Mouse (Mus musculus): ENCODE data around the gene Hp. TPM values are rescaled to one million over a fixed set of nuclear protein-coding genes. Genes with fewer than 3 reads are reported as not detected.

Hp gene
- polyA plus RNA-seq (2014; fragmentation: Nextera tagmentation; extraction: Ambion mirVana) = 0.88 and 0.97 TPM in 2 replicates

GRCm38 (mm10) chr8:109578900-109579301 lies at the start of gene Hp:
TSS of gene Hp (minus strand) at chr8:109579172.
- Histone ChIP-seq H3K9ac (replicated peaks; ENCODE audit: low read length) (no peak within 1 kb of the TSS), H3K27me3 (ENCODE audit: control insufficient read depth, insufficient read depth, low read length) (no peaks in the 10 kb centered on the region), H3K36me3 (replicated peaks; ENCODE audit: control insufficient read depth, insufficient read depth, low read depth, low read length) (no peaks in the 10 kb centered on the region), H3K4me2 (ENCODE audit: low read depth, low read length) (no peak within 1 kb of the TSS), H3K4me3 (ENCODE audit: low read depth, low read length) (no peak within 1 kb of the TSS), H3K4me1 (ENCODE audit: control insufficient read depth, insufficient read depth, low read length) (no peaks in the 10 kb centered on the region), H3K9me3 (replicated peaks; ENCODE audit: control insufficient read depth, low read length) (no peaks in the 10 kb centered on the region), H3K27ac (replicated peaks; ENCODE audit: low read depth, low read length) (no peak within 1 kb of the TSS)
- 58% methylated on average over 8 of the region's 8 CpGs for WGBS
- ATAC-seq (replicated peaks; ENCODE audit: insufficient number of reproducible peaks, low FRiP score, low TSS enrichment, low read depth) (no peak), DNase-seq (ENCODE audit: low spot score) (no peak)

DNA sequence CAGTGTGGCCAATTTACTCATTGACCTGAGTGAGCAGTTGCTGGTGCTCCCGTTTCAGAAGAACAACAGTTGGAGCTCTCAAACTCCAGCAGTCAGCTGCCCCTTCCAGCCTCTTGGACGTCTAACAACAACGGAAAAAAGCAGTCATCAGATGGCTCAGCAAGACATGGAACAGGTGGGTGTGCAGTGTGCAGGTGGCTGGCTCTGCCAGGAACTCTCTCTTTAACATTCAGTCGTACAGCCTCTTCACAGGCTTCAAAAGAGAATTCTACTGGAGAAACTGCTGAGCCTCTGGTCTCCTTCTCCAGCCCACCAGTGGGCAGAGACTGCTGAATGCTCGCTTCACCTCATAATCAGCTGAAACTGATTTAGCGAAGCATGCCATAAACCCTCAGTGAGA lies 49.7 kb upstream of the Hp start:
- DNase-seq (ENCODE audit: low spot score) (no peak), ATAC-seq (replicated peaks; ENCODE audit: insufficient number of reproducible peaks, low FRiP score, low TSS enrichment, low read depth) (no peak)
- no peak overlapping the region for H3K27ac ChIP-seq (replicated peaks; ENCODE audit: low read depth, low read length)
- no peaks in the 10 kb centered on the region; the same call in none of the 2 replicates for H3K9me3 ChIP-seq (replicated peaks; ENCODE audit: control insufficient read depth, low read length)
- no peak overlapping the region for H3K9ac ChIP-seq (replicated peaks; ENCODE audit: low read length)
- no peaks in the 10 kb centered on the region for H3K4me1 ChIP-seq (ENCODE audit: control insufficient read depth, insufficient read depth, low read length)
- H3K36me3 ChIP-seq (replicated peaks; ENCODE audit: control insufficient read depth, insufficient read depth, low read depth, low read length) = no peaks in the 10 kb centered on the region
- 76% methylated on average over 6 of the region's 6 CpGs for WGBS
- no peak overlapping the region for H3K4me3 ChIP-seq (ENCODE audit: low read depth, low read length)
- no peak overlapping the region for H3K4me2 ChIP-seq (ENCODE audit: low read depth, low read length)
- H3K27me3 ChIP-seq (ENCODE audit: control insufficient read depth, insufficient read depth, low read length) = no peaks in the 10 kb centered on the region

GRCm38 (mm10) chr8:109615569-109615968 lies 36.6 kb upstream of the Hp start:
- DNase-seq (ENCODE audit: low spot score) = no peak
- Histone ChIP-seq H3K27ac (replicated peaks; ENCODE audit: low read depth, low read length) (no peak overlapping the region), H3K27me3 (ENCODE audit: control insufficient read depth, insufficient read depth, low read length) (no peaks in the 10 kb centered on the region), H3K9me3 (replicated peaks; ENCODE audit: control insufficient read depth, low read length) (no peaks in the 10 kb centered on the region), H3K4me1 (ENCODE audit: control insufficient read depth, insufficient read depth, low read length) (no peaks in the 10 kb centered on the region), H3K36me3 (replicated peaks; ENCODE audit: control insufficient read depth, insufficient read depth, low read depth, low read length) (no peaks in the 10 kb centered on the region), H3K4me3 (ENCODE audit: low read depth, low read length) (no peak overlapping the region), H3K4me2 (ENCODE audit: low read depth, low read length) (no peak overlapping the region), H3K9ac (replicated peaks; ENCODE audit: low read length) (no peak overlapping the region)
- no peak for ATAC-seq (replicated peaks; ENCODE audit: insufficient number of reproducible peaks, low FRiP score, low TSS enrichment, low read depth)
- 83% methylated on average over 3 of the region's 3 CpGs for WGBS

GRCm38 (mm10) chr8:109614243-109615210 lies 35.6 kb upstream of the Hp start, which contains the start of gene Pkd1l3:
TSS of gene Pkd1l3 (plus strand) at chr8:109614517.
- Histone ChIP-seq H3K27me3 (ENCODE audit: control insufficient read depth, insufficient read depth, low read length) (no peaks in the 10 kb centered on the region), H3K9me3 (replicated peaks; ENCODE audit: control insufficient read depth, low read length) (no peaks in the 10 kb centered on the region), H3K27ac (replicated peaks; ENCODE audit: low read depth, low read length) (no peak within 1 kb of the TSS), H3K4me2 (ENCODE audit: low read depth, low read length) (no peak within 1 kb of the TSS), H3K36me3 (replicated peaks; ENCODE audit: control insufficient read depth, insufficient read depth, low read depth, low read length) (no peaks in the 10 kb centered on the region), H3K4me3 (ENCODE audit: low read depth, low read length) (no peak within 1 kb of the TSS), H3K4me1 (ENCODE audit: control insufficient read depth, insufficient read depth, low read length) (no peaks in the 10 kb centered on the region), H3K9ac (replicated peaks; ENCODE audit: low read length) (no peak within 1 kb of the TSS; the same call in 1 of the 2 replicates)
- 61% methylated on average over 27 of the region's 27 CpGs for WGBS
- ATAC-seq (replicated peaks; ENCODE audit: insufficient number of reproducible peaks, low FRiP score, low TSS enrichment, low read depth) (no peak), DNase-seq (ENCODE audit: low spot score) (no peak)

- Histone ChIP-seq H3K36me3 (replicated peaks; ENCODE audit: control insufficient read depth, insufficient read depth, low read depth, low read length) (no peaks in the 10 kb centered on the region; the same call in none of the 2 replicates), H3K9ac (replicated peaks; ENCODE audit: low read length) (peak overlapping the region; percentile 84), H3K27me3 (ENCODE audit: control insufficient read depth, insufficient read depth, low read length) (no peaks in the 10 kb centered on the region), H3K4me2 (ENCODE audit: low read depth, low read length) (peak overlapping the region; percentile 70), H3K9me3 (replicated peaks; ENCODE audit: control insufficient read depth, low read length) (no peaks in the 10 kb centered on the region), H3K27ac (replicated peaks; ENCODE audit: low read depth, low read length) (peak overlapping the region; percentile 94; the same call in 1 of the 2 replicates), H3K4me1 (ENCODE audit: control insufficient read depth, insufficient read depth, low read length) (no peaks in the 10 kb centered on the region; the same call in 1 of the 2 replicates), H3K4me3 (ENCODE audit: low read depth, low read length) (peak overlapping the region; percentile 46)
- WGBS = 24% methylated on average over 5 of the region's 5 CpGs
- peak; percentile 16 for DNase-seq (ENCODE audit: low spot score)
- ATAC-seq (replicated peaks; ENCODE audit: insufficient number of reproducible peaks, low FRiP score, low TSS enrichment, low read depth) = no peak
Observed at GRCm38 (mm10) chr8:109609153-109609502, 30.2 kb upstream of the Hp start.

DNA sequence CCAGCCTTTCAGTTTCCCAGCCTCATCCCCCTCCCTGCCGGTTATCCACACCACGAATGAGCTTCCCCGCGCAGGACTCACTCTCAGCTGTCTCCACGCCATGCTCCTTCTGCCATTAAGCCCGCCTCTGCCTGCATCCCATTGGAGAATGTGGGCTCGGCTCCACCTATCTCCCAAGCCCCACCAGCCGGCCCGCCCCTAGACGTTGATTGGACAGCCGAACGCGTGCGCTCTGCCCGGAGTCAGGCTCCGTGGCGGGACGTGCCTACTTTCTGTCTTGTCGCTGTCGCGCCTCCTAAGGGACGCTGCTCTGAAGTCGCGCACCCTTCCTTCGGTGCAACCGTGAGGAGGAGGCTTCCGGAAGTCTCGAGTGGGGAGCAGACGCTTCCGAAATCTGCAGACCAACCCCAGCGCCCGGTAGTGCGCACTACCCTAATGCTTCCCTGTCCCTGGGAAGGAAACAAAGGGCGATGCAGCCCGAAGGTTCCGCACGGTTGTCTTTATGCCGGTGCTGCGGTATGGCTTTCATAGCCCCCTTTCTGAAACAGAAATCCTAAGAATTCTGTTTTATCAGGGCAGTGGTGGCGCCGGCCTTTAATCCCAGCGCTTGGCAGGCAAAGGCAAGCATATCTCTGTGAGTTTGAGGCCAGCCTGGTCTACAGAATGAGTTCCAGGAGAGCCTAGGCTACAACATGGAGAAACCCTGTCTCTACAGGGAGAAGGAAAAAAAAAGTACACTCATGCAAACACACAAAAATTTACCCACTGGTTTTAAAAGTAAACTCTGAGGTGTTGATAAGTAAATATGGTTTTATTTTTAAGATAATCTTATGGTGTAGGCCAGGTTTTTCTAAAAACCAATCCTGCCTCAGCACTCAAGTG lies 29.5 kb upstream of the Hp start, which contains the start of gene Dhodh:
Gene Dhodh (minus strand): TSS at position 403 of the 882 bp plus-strand sequence.
- peak within 1 kb of the TSS; percentile 84 for H3K9ac ChIP-seq (replicated peaks; ENCODE audit: low read length)
- WGBS = under 1% methylated on average over 42 of the region's 42 CpGs
- no peaks in the 10 kb centered on the region; the same call in 1 of the 2 replicates for H3K4me1 ChIP-seq (ENCODE audit: control insufficient read depth, insufficient read depth, low read length)

GRCm38 (mm10) chr8:109607650-109608049 lies 28.7 kb upstream of the Hp start:
- H3K4me2 ChIP-seq (ENCODE audit: low read depth, low read length) = peak overlapping the region; percentile 61
- DNase-seq (ENCODE audit: low spot score) (peak; percentile 26), ATAC-seq (replicated peaks; ENCODE audit: insufficient number of reproducible peaks, low FRiP score, low TSS enrichment, low read depth) (no peak)
- peak overlapping the region; percentile 46 for H3K4me3 ChIP-seq (ENCODE audit: low read depth, low read length)
- no peaks in the 10 kb centered on the region for H3K27me3 ChIP-seq (ENCODE audit: control insufficient read depth, insufficient read depth, low read length)
- peaks cover 2% of the 10 kb centered on the region for H3K36me3 ChIP-seq (replicated peaks; ENCODE audit: control insufficient read depth, insufficient read depth, low read depth, low read length)
- H3K9ac ChIP-seq (replicated peaks; ENCODE audit: low read length) = peak overlapping the region; percentile 84
- no peaks in the 10 kb centered on the region; the same call in 1 of the 2 replicates for H3K4me1 ChIP-seq (ENCODE audit: control insufficient read depth, insufficient read depth, low read length)
- 6% methylated on average over 12 of the region's 12 CpGs for WGBS
- H3K27ac ChIP-seq (replicated peaks; ENCODE audit: low read depth, low read length) = no peak overlapping the region
- no peaks in the 10 kb centered on the region for H3K9me3 ChIP-seq (replicated peaks; ENCODE audit: control insufficient read depth, low read length)

More for the DNA sequence above, 29.5 kb upstream of the Hp start, which contains the start of gene Dhodh:
- Histone ChIP-seq H3K4me3 (ENCODE audit: low read depth, low read length) (peak within 1 kb of the TSS; percentile 46), H3K36me3 (replicated peaks; ENCODE audit: control insufficient read depth, insufficient read depth, low read depth, low read length) (no peaks in the 10 kb centered on the region; the same call in none of the 2 replicates), H3K9me3 (replicated peaks; ENCODE audit: control insufficient read depth, low read length) (no peaks in the 10 kb centered on the region), H3K4me2 (ENCODE audit: low read depth, low read length) (peak within 1 kb of the TSS; percentile 70), H3K27ac (replicated peaks; ENCODE audit: low read depth, low read length) (peak within 1 kb of the TSS; percentile 94), H3K27me3 (ENCODE audit: control insufficient read depth, insufficient read depth, low read length) (no peaks in the 10 kb centered on the region)
- ATAC-seq (replicated peaks; ENCODE audit: insufficient number of reproducible peaks, low FRiP score, low TSS enrichment, low read depth) (peak; percentile 98), DNase-seq (ENCODE audit: low spot score) (peak; percentile 97)
